Mouse (Mus musculus) C2C12 (cell line): Measurements from ENCODE around the gene Timm8b. TPM values are rescaled to one million over a fixed set of nuclear protein-coding genes. Genes with fewer than 3 reads are reported as not detected.
"Not testable (repeated sequence)": the region's sequence is repeated elsewhere in the genome, so short reads cannot be mapped to it uniquely, and the experiment has no call there.

Experiments used
- H3K27me3 ChIP-seq: one replicate; pipeline ENCODE4 v1.6.1; 2011; ENCODE audit not compliant: control insufficient read depth, insufficient read depth, insufficient read length
- H3K36me3 ChIP-seq: one replicate; pipeline ENCODE4 v1.6.1; 2011; ENCODE audit not compliant: control insufficient read depth, insufficient read depth
- H3K4me3 ChIP-seq: one replicate; pipeline ENCODE4 v1.5.1; 2011; ENCODE audit warnings: mild to moderate bottlenecking, control low read depth; ENCODE audit not compliant: poor library complexity, insufficient read depth, severe bottlenecking
- H3K79me2 ChIP-seq: one replicate; pipeline ENCODE4 v1.6.1; 2011; ENCODE audit not compliant: control insufficient read depth, insufficient read depth
- H3K79me3 ChIP-seq: one replicate; pipeline ENCODE4 v1.6.1; 2011; ENCODE audit warnings: low read depth, control low read depth
- H3ac ChIP-seq: one replicate; pipeline ENCODE3; 2011; ENCODE audit warnings: low read depth; ENCODE audit not compliant: control insufficient read depth, insufficient read length
- CEBPB ChIP-seq: IDR thresholded peaks from one replicate; pipeline ENCODE4 v1.6.1; 2011; ENCODE audit warnings: low read depth, mild to moderate bottlenecking, control low read depth, moderate library complexity
- CTCF ChIP-seq: IDR thresholded peaks from one replicate; pipeline ENCODE4 v1.5.1; 2011; ENCODE audit not compliant: control insufficient read depth, insufficient read depth, insufficient read length
- FOSL1 ChIP-seq: IDR thresholded peaks from one replicate; pipeline ENCODE4 v1.8.0; 2011; ENCODE audit warnings: mild to moderate bottlenecking, low read length; ENCODE audit not compliant: poor library complexity, insufficient read depth, severe bottlenecking
- MAX ChIP-seq: IDR thresholded peaks from one replicate; pipeline ENCODE4 v1.6.1; 2011; ENCODE audit warnings: mild to moderate bottlenecking, control low read depth
- MYOD1 ChIP-seq: IDR thresholded peaks from one replicate; pipeline ENCODE4 v1.6.1; 2011; ENCODE audit warnings: low read depth; ENCODE audit not compliant: control insufficient read depth, insufficient read length
- MYOG ChIP-seq: IDR thresholded peaks from one replicate; pipeline ENCODE4 v1.6.1; 2011; ENCODE audit not compliant: control insufficient read depth, insufficient read length; ENCODE audit errors: extremely low read depth
- USF1 ChIP-seq: IDR thresholded peaks from one replicate; pipeline ENCODE4 v1.6.1; 2011; ENCODE audit warnings: low read depth, mild to moderate bottlenecking, control low read depth, moderate library complexity
- polyA plus RNA-seq: library from polyadenylated mRNA; unstranded; fragments of >200 nt; fragmentation: generic; extraction: Trizol; gene quantifications from one replicate; pipeline ENCODE4 v1.2.1, GENCODE M21; 2012; ENCODE audit warnings: missing spikeins

The Timm8b gene
- polyA plus RNA-seq, 1 experiment, result 195 TPM

DNA sequence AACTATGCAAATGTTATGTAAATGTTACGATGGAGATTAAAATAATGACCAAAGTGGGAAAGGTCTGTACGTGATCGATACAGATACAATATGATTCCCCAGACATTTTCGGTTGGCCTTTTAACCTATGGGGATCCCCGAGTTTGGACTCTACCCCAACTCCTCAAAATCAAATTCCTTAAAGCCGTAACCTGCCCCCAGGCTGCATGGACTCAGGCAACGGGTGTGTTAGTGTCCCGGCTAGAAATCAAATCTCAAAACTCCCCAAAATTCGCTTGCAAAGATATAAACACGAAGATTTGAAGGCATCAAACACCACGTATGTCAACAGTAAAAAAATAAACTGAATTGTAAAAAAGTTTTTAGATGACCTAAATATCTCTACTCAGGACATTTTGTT, 12.5 kb downstream of the Timm8b start:
- Histone ChIP-seq H3K4me3 (peak overlapping the region; percentile 78), H3K27me3 (no peaks in the 10 kb centered on the region), H3K36me3 (peaks cover 39% of the 10 kb centered on the region), H3K79me3 (peaks cover 33% of the 10 kb centered on the region), H3K79me2 (peaks cover 58% of the 10 kb centered on the region), H3ac (peak overlapping the region; percentile 82)
- TF ChIP-seq MYOG, result no peak
- TF ChIP-seq MAX, result no peak
- no peak for TF ChIP-seq CTCF
- no peak for TF ChIP-seq CEBPB
- TF ChIP-seq FOSL1, result no peak
- no peak for TF ChIP-seq MYOD1
- TF ChIP-seq USF1, result no peak

DNA sequence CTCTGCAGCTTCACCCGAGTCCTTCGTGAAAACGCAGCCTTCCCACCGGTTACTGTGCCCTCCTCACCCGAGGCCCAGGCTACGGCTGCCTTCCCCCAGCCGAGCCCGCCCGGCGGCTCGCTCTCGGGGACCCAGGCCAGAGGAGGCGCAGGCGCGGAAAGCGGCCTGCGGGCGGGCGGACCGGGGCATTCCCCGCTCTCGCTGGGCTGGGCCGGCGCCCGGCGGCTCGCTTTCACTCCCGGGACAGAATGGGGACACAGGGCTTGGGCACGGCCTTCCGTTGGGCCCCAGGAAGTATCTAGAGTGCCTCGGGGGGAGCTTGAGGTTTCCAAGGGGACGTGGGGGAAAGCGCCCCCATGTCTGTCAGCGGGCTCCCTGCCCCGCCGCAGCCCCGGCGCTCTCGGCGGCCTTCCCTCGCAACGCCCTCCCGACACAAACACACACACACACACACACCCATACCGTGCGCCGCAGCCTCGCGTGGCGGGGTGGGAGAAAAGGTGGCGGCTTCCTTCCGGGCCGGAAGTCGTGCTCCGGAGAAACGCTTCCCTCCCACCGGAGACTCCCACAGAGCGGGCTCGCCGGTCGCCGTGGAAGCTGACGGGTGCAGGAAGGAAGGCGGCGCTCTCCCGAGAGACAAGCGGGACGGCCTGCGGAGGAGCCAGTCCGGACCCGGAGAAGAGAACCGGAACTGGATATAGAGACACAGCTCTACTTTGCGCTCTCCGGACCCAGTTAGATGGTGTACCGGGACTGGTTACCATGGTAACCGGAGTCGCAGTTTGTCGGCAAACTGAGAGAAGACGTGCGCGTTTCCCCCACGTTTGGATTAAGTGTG, 13.3 kb downstream of the Timm8b start, which contains the start of the genes Pih1d2 and Nkapd1:
Gene Pih1d2, plus strand, starts transcription at position 556 of the 838 bp plus-strand sequence.
Gene Nkapd1, minus strand, starts transcription at position 699 of the 838 bp plus-strand sequence.
- Histone ChIP-seq H3K27me3 (no peaks in the 10 kb centered on the region), H3K36me3 (peaks cover 38% of the 10 kb centered on the region), H3K79me3 (peaks cover 32% of the 10 kb centered on the region), H3K4me3 (peak within 1 kb of the TSS; percentile 78), H3ac (peak within 1 kb of the TSS; percentile 82), H3K79me2 (peaks cover 51% of the 10 kb centered on the region)
- TF ChIP-seq USF1 (no peak), MAX (peak; percentile 55), CTCF (no peak), CEBPB (no peak), MYOD1 (no peak), MYOG (no peak)

GRCm38 (mm10) chr9:50617794-50618330, 14.2 kb downstream of the Timm8b start:
- TF ChIP-seq MYOG, result no peak
- no peak for TF ChIP-seq MAX
- TF ChIP-seq CEBPB, result no peak
- no peak for TF ChIP-seq CTCF
- no peak for TF ChIP-seq USF1
- TF ChIP-seq MYOD1, result no peak
- Histone ChIP-seq H3K36me3 (peaks cover 29% of the 10 kb centered on the region), H3K79me3 (peaks cover 30% of the 10 kb centered on the region), H3K79me2 (peaks cover 42% of the 10 kb centered on the region), H3K4me3 (peak overlapping the region; percentile 78), H3K27me3 (no peaks in the 10 kb centered on the region), H3ac (no peak overlapping the region)

- H3K79me2 ChIP-seq, H3ac ChIP-seq, H3K79me3 ChIP-seq, H3K4me3 ChIP-seq, H3K27me3 ChIP-seq: not testable (repeated sequence)
- H3K36me3 ChIP-seq, result peaks cover 14% of the 10 kb centered on the region
Measured at GRCm38 (mm10) chr9:50630903-50631302, 27.2 kb downstream of the Timm8b start.

GRCm38 (mm10) chr9:50632016-50632688, 28.4 kb downstream of the Timm8b start:
- H3K4me3 ChIP-seq, result no peak overlapping the region
- TF ChIP-seq USF1, result no peak
- no peak for TF ChIP-seq CEBPB
- TF ChIP-seq CTCF, result no peak
- no peak for TF ChIP-seq MAX
- TF ChIP-seq MYOD1, result no peak
- TF ChIP-seq MYOG, result no peak
- no peak for TF ChIP-seq FOSL1
- no peaks in the 10 kb centered on the region for H3K27me3 ChIP-seq
- no peaks in the 10 kb centered on the region for H3K79me3 ChIP-seq
- no peaks in the 10 kb centered on the region for H3K79me2 ChIP-seq
- no peak overlapping the region for H3ac ChIP-seq
- peaks cover 25% of the 10 kb centered on the region for H3K36me3 ChIP-seq

DNA sequence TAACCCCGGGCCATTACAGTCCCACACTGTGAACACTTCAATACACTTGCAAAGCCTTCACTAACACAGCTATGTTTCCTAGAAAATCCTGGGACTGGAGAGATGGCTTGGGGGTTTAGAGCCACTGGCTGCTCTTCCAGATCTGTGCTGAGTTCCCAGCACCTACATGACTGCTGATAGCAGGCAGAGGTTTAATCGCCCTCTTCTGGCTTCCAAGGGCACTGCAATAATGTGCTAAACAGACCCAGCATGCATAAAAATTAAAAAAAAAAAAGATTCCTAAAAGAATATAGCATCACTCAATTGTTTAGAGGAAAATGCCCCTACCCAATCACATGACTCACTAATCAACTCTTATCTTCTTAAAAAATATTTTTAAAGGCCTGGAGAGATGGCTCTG, 29.3 kb downstream of the Timm8b start:
- Histone ChIP-seq H3K36me3 (peaks cover 34% of the 10 kb centered on the region), H3K4me3 (no peak overlapping the region), H3K27me3 (no peaks in the 10 kb centered on the region), H3K79me3 (no peaks in the 10 kb centered on the region), H3K79me2 (no peaks in the 10 kb centered on the region), H3ac (no peak overlapping the region)
- TF ChIP-seq MYOD1 (no peak), CEBPB (no peak), MAX (no peak), CTCF (no peak), USF1 (no peak), FOSL1 (no peak), MYOG (no peak)
